Mouse (Mus musculus) C2C12 (cell line): ENCODE data around the gene S100a4. TPM values are rescaled to one million over a fixed set of nuclear protein-coding genes. Genes with fewer than 3 reads are reported as not detected.

Experiments used
- H3K27me3 ChIP-seq: one replicate; pipeline ENCODE4 v1.6.1; 2011; ENCODE audit not compliant: control insufficient read depth, insufficient read depth, insufficient read length
- H3K36me3 ChIP-seq: one replicate; pipeline ENCODE4 v1.6.1; 2011; ENCODE audit not compliant: control insufficient read depth, insufficient read depth
- H3K4me3 ChIP-seq: one replicate; pipeline ENCODE4 v1.5.1; 2011; ENCODE audit warnings: mild to moderate bottlenecking, control low read depth; ENCODE audit not compliant: poor library complexity, insufficient read depth, severe bottlenecking
- H3K79me2 ChIP-seq: one replicate; pipeline ENCODE4 v1.6.1; 2011; ENCODE audit not compliant: control insufficient read depth, insufficient read depth
- H3K79me3 ChIP-seq: one replicate; pipeline ENCODE4 v1.6.1; 2011; ENCODE audit warnings: low read depth, control low read depth
- H3ac ChIP-seq: one replicate; pipeline ENCODE3; 2011; ENCODE audit warnings: low read depth; ENCODE audit not compliant: control insufficient read depth, insufficient read length
- CEBPB ChIP-seq: IDR thresholded peaks from one replicate; pipeline ENCODE4 v1.6.1; 2011; ENCODE audit warnings: low read depth, mild to moderate bottlenecking, control low read depth, moderate library complexity
- CTCF ChIP-seq: IDR thresholded peaks from one replicate; pipeline ENCODE4 v1.5.1; 2011; ENCODE audit not compliant: control insufficient read depth, insufficient read depth, insufficient read length
- FOSL1 ChIP-seq: IDR thresholded peaks from one replicate; pipeline ENCODE4 v1.8.0; 2011; ENCODE audit warnings: mild to moderate bottlenecking, low read length; ENCODE audit not compliant: poor library complexity, insufficient read depth, severe bottlenecking
- MAX ChIP-seq: IDR thresholded peaks from one replicate; pipeline ENCODE4 v1.6.1; 2011; ENCODE audit warnings: mild to moderate bottlenecking, control low read depth
- MYOD1 ChIP-seq: IDR thresholded peaks from one replicate; pipeline ENCODE4 v1.6.1; 2011; ENCODE audit warnings: low read depth; ENCODE audit not compliant: control insufficient read depth, insufficient read length
- MYOG ChIP-seq: IDR thresholded peaks from one replicate; pipeline ENCODE4 v1.6.1; 2011; ENCODE audit not compliant: control insufficient read depth, insufficient read length; ENCODE audit errors: extremely low read depth
- USF1 ChIP-seq: IDR thresholded peaks from one replicate; pipeline ENCODE4 v1.6.1; 2011; ENCODE audit warnings: low read depth, mild to moderate bottlenecking, control low read depth, moderate library complexity
- polyA plus RNA-seq: library from polyadenylated mRNA; unstranded; fragments of >200 nt; fragmentation: generic; extraction: Trizol; gene quantifications from one replicate; pipeline ENCODE4 v1.2.1, GENCODE M21; 2012; ENCODE audit warnings: missing spikeins

Gene S100a4
- polyA plus RNA-seq, 1 experiment: 11,980 TPM

DNA sequence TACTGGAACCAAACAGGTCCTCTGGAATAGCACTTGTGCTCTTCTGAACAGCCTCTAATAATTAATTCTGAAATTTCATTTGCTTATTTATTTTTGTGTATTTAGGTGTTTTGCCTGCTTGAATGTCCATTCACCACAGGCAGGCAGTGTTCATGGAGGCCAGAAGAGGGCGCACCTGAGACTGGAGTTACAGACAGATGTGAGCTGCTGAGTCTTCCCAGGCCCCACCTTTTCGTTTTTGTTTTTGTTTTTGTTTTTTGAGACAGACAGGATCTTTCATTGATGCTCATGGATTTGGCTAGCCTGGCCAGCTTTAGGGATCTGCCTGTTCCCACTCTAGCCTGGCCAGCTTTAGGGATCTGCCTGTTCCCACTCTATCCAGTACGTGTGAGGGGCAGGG, 40.6 kb downstream of the S100a4 start:
- Histone ChIP-seq H3K4me3 (no peak overlapping the region), H3ac (no peak overlapping the region), H3K79me3 (no peaks in the 10 kb centered on the region), H3K36me3 (no peaks in the 10 kb centered on the region), H3K27me3 (no peaks in the 10 kb centered on the region), H3K79me2 (no peaks in the 10 kb centered on the region)
- TF ChIP-seq MAX (no peak), CTCF (peak; percentile 20)

DNA sequence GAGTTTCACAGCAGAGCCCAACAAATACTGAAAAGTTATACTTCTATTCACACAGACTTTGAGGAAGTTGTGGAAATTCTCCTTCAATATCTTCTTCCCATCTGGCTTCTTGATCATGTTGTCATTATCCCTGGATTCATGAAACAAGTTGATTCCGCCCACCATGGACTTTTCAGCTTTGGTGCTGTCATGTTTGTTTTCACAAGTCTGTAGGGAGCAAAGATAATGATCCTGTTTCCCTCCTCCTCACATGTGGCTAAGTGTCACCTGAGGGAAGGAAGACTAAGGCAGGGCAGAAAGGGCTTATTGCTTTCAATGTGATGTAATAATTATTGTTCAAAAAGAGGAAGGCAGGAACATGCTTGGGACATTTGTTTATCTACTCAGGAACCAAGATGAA, 43.7 kb downstream of the S100a4 start:
- Histone ChIP-seq H3ac (no peak overlapping the region), H3K79me2 (no peaks in the 10 kb centered on the region), H3K4me3 (no peak overlapping the region), H3K27me3 (no peaks in the 10 kb centered on the region), H3K79me3 (no peaks in the 10 kb centered on the region), H3K36me3 (no peaks in the 10 kb centered on the region)
- TF ChIP-seq USF1: no peak
- TF ChIP-seq MAX: no peak
- TF ChIP-seq CEBPB: no peak
- TF ChIP-seq MYOD1: no peak

DNA sequence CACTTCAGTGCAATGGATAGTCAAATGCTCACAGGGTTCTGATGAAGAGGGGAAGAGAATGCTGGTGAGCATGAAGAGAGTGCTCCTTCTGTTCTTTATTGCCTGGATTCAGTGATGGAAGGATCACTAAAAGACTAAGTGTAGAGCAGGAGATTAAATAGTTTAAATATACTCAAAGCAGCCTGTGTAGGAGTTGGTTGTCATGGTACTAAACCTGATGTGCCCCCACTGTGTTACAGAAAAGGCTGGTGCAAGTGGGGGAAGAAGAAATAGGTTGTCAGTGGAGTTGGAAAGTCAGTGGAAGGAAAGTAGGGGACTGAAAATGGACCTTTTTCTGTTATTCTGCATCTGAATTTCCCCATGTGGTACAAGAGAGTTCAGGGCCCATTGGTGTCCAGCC, 45.4 kb downstream of the S100a4 start:
- H3K79me2 ChIP-seq: no peaks in the 10 kb centered on the region
- no peaks in the 10 kb centered on the region for H3K27me3 ChIP-seq
- H3K79me3 ChIP-seq: no peaks in the 10 kb centered on the region
- H3ac ChIP-seq: no peak overlapping the region
- TF ChIP-seq USF1: no peak
- no peak for TF ChIP-seq MYOD1
- no peak for TF ChIP-seq FOSL1
- TF ChIP-seq MYOG: no peak
- no peak for TF ChIP-seq CTCF
- TF ChIP-seq MAX: no peak
- no peak for TF ChIP-seq CEBPB
- no peak overlapping the region for H3K4me3 ChIP-seq
- H3K36me3 ChIP-seq: no peaks in the 10 kb centered on the region

- Histone ChIP-seq H3ac (no peak overlapping the region), H3K27me3 (no peaks in the 10 kb centered on the region), H3K79me3 (no peaks in the 10 kb centered on the region), H3K79me2 (no peaks in the 10 kb centered on the region), H3K36me3 (no peaks in the 10 kb centered on the region), H3K4me3 (no peak overlapping the region)
- no peak for TF ChIP-seq MAX
- TF ChIP-seq CEBPB: no peak
- TF ChIP-seq MYOD1: no peak
- no peak for TF ChIP-seq MYOG
- TF ChIP-seq FOSL1: no peak
- TF ChIP-seq CTCF: no peak
- TF ChIP-seq USF1: no peak
These were observed 46.3 kb downstream of the S100a4 start for GRCm38 (mm10) chr3:90649832-90650231.

GRCm38 (mm10) chr3:90652878-90653508, 49.4 kb downstream of the S100a4 start:
- H3K27me3 ChIP-seq: peaks cover 4% of the 10 kb centered on the region
- H3K79me2 ChIP-seq: no peaks in the 10 kb centered on the region
- no peak overlapping the region for H3K4me3 ChIP-seq
- H3K36me3 ChIP-seq: no peaks in the 10 kb centered on the region
- no peak overlapping the region for H3ac ChIP-seq
- TF ChIP-seq MYOG (no peak), CTCF (peak; percentile 73)
- no peaks in the 10 kb centered on the region for H3K79me3 ChIP-seq

- Histone ChIP-seq H3K79me3 (no peaks in the 10 kb centered on the region), H3K27me3 (peaks cover 4% of the 10 kb centered on the region), H3ac (no peak within 1 kb of the TSS)
These were observed 50.1 kb downstream of the S100a4 start, which contains the start of gene S100a7a for GRCm38 (mm10) chr3:90653717-90654116. TSS of gene S100a7a (plus strand) at chr3:90654017.

More at GRCm38 (mm10) chr3:90653717-90654116, 50.1 kb downstream of the S100a4 start, which contains the start of gene S100a7a:
- no peaks in the 10 kb centered on the region for H3K36me3 ChIP-seq
- no peaks in the 10 kb centered on the region for H3K79me2 ChIP-seq
- TF ChIP-seq MYOG: no peak
- TF ChIP-seq CEBPB: no peak
- TF ChIP-seq CTCF: no peak
- H3K4me3 ChIP-seq: no peak within 1 kb of the TSS

Other genes starting within 250 kb of the S100a4 start
- 8.6 TPM for gene Slc27a3, start 213.8 kb upstream of the S100a4 start, polyA plus RNA-seq
- 39.3 TPM for gene Ints3, start 170.1 kb upstream of the S100a4 start, polyA plus RNA-seq
- gene Npr1, start 137.9 kb upstream of the S100a4 start, polyA plus RNA-seq: 1.0 TPM
- 93.9 TPM for gene Ilf2, start 127.6 kb upstream of the S100a4 start, polyA plus RNA-seq
- 18.8 TPM for gene Snapin, start 112.7 kb upstream of the S100a4 start, polyA plus RNA-seq
- 103 TPM for gene Chtop, start 94.3 kb upstream of the S100a4 start, polyA plus RNA-seq
- gene S100a1, start 89.4 kb upstream of the S100a4 start, polyA plus RNA-seq: 96.0 TPM
- gene S100a13, start 89.3 kb upstream of the S100a4 start, polyA plus RNA-seq: 96.7 TPM
- 0.96 TPM for gene S100a14, start 76.9 kb upstream of the S100a4 start, polyA plus RNA-seq
- 49.2 TPM for gene S100a16, start 66.5 kb upstream of the S100a4 start, polyA plus RNA-seq
- 22.0 TPM for gene S100a3, start 43.2 kb upstream of the S100a4 start, polyA plus RNA-seq
- not detected for gene S100a2, start 13.5 kb upstream of the S100a4 start, polyA plus RNA-seq
- gene Gm42674, start 1.9 kb upstream of the S100a4 start, polyA plus RNA-seq: 1.5 TPM
- 0.43 TPM for gene S100a5, start 4.8 kb downstream of the S100a4 start, polyA plus RNA-seq
- gene S100a6, start 9.1 kb downstream of the S100a4 start, polyA plus RNA-seq: 4,076 TPM
- gene S100a7a, start 50.2 kb downstream of the S100a4 start, polyA plus RNA-seq: 0.11 TPM
- gene S100a8, start 65.2 kb downstream of the S100a4 start, polyA plus RNA-seq: not detected
- not detected for gene S100a9, start 92.0 kb downstream of the S100a4 start, polyA plus RNA-seq
- gene Pglyrp4, start 123.1 kb downstream of the S100a4 start, polyA plus RNA-seq: not detected
- not detected for gene Gm5849, start 174.1 kb downstream of the S100a4 start, polyA plus RNA-seq